Mouse (Mus musculus): ENCODE results near the gene Drd2.

Drd2 gene

GRCm38 (mm10) chr9:49340136-49341043 is at the start of gene Drd2:
Drd2 (plus strand) TSS chr9:49340627.
- DNase-seq, result no peak

GRCm38 (mm10) chr9:49295101-49295500 is 45.3 kb upstream of the Drd2 start:
- DNase-seq, result no peak

GRCm38 (mm10) chr9:49307576-49307975 is 32.9 kb upstream of the Drd2 start:
- DNase-seq, result no peak

GRCm38 (mm10) chr9:49310821-49311220 is 29.6 kb upstream of the Drd2 start:
- DNase-seq, result no peak

GRCm38 (mm10) chr9:49318638-49319037 is 21.8 kb upstream of the Drd2 start:
- no peak for DNase-seq

- DNase-seq, result no peak
These were observed 578 bp downstream of the Drd2 start for GRCm38 (mm10) chr9:49341044-49341365.

GRCm38 (mm10) chr9:49365763-49366162 is 25.3 kb downstream of the Drd2 start:
- no peak for DNase-seq

GRCm38 (mm10) chr9:49373946-49374345 is 33.5 kb downstream of the Drd2 start:
- DNase-seq, result no peak

- DNase-seq, result no peak
These were observed 39.5 kb downstream of the Drd2 start for GRCm38 (mm10) chr9:49379962-49380361.

- DNase-seq, result no peak
These were observed 43.6 kb downstream of the Drd2 start for GRCm38 (mm10) chr9:49384041-49384440.

GRCm38 (mm10) chr9:49384855-49385254 is 44.4 kb downstream of the Drd2 start:
- DNase-seq, result no peak

GRCm38 (mm10) chr9:49385301-49385700 is 44.9 kb downstream of the Drd2 start:
- DNase-seq, result no peak

- no peak for DNase-seq
These were observed 45.7 kb downstream of the Drd2 start for GRCm38 (mm10) chr9:49386119-49386518.

- no peak for DNase-seq
These were observed 51.8 kb downstream of the Drd2 start for GRCm38 (mm10) chr9:49392242-49392641.

GRCm38 (mm10) chr9:49396006-49396405 is 55.6 kb downstream of the Drd2 start:
- no peak for DNase-seq

GRCm38 (mm10) chr9:49403711-49404110 is 63.3 kb downstream of the Drd2 start:
- no peak for DNase-seq

GRCm38 (mm10) chr9:49407028-49407427 is 66.6 kb downstream of the Drd2 start:
- no peak for DNase-seq

- no peak for DNase-seq
These were observed 70.2 kb downstream of the Drd2 start for GRCm38 (mm10) chr9:49410621-49411020.

- DNase-seq, result no peak
These were observed 83.4 kb downstream of the Drd2 start for GRCm38 (mm10) chr9:49423866-49424265.

GRCm38 (mm10) chr9:49425585-49425984 is 85.2 kb downstream of the Drd2 start:
- no peak for DNase-seq

GRCm38 (mm10) chr9:49426921-49427320 is 86.5 kb downstream of the Drd2 start, which contains the start of gene Ankk1:
Ankk1 (minus strand) TSS chr9:49427021.
- DNase-seq, result no peak

- DNase-seq, result no peak
These were observed 87.1 kb downstream of the Drd2 start for GRCm38 (mm10) chr9:49427478-49427877.

GRCm38 (mm10) chr9:49442621-49443020 is 102.2 kb downstream of the Drd2 start:
- DNase-seq, result no peak

- DNase-seq, result no peak
These were observed 110.1 kb downstream of the Drd2 start for GRCm38 (mm10) chr9:49450491-49450890.

- DNase-seq, result no peak
These were observed 112.0 kb downstream of the Drd2 start for GRCm38 (mm10) chr9:49452396-49452795.

Measured in spleen, adult 18-20 months (tissue).